Mouse (Mus musculus) heart, postnatal 14 days (tissue): ENCODE measurements around the gene Fkbp1b. TPM values are rescaled to one million over a fixed set of nuclear protein-coding genes. Genes with fewer than 3 reads are reported as not detected.
"Not testable (repeated sequence)": the region's sequence is repeated elsewhere in the genome, so short reads cannot be mapped to it uniquely, and the experiment has no call there.

Experiments used
- DNase-seq, 2 experiments: peaks; one replicate each; pipeline ENCODE4 v3.0.0; 2021 to 2022
- intact Hi-C: fragments of 180-260 bp; cut with DNase I; formaldehyde crosslinking; loops from one replicate; pipeline ENCODE4 v1.15.1; 2025
- long read RNA-seq, 2 experiments: library from polyadenylated mRNA; stranded (forward); transcript quantifications; one replicate each; pipeline ENCODE4 v2.0.0; 2021
- total RNA-seq, 2 experiments: library from RNA; stranded (reverse); gene quantifications; 2 replicates each; pipeline ENCODE4 v1.2.3; 2021

Gene Fkbp1b
- total RNA-seq, result 1 to 10 TPM; 2.8 to 2.9 TPM
- long read RNA-seq, experiment 1, partial matches to known transcripts, result 0 of 4 reads
- long read RNA-seq, experiment 1, other reads (novel, unspliced or antisense), result 0 of 4 reads
- long read RNA-seq, experiment 2, partial matches to known transcripts, result 0 of 1 reads
- long read RNA-seq, experiment 2, other reads (novel, unspliced or antisense), result 0 of 1 reads

- intact Hi-C loops, result loop anchor here (5.0 kb wide), 1 partner anchor 76 kb away; the partner anchor contains the start of gene Atad2b
- DNase-seq, result peak; percentile 47 to 62
These were observed at the start of gene Fkbp1b for GRCm38 (mm10) chr12:4841392-4841887. Gene Fkbp1b (minus strand): TSS chr12:4841591.

- intact Hi-C loops, result no loop called here
- no peak for DNase-seq
These were observed 48.5 kb upstream of the Fkbp1b start for GRCm38 (mm10) chr12:4889891-4890290.

GRCm38 (mm10) chr12:4889251-4889650, 47.9 kb upstream of the Fkbp1b start:
- intact Hi-C loops, result no loop called here

GRCm38 (mm10) chr12:4888739-4889138, 47.3 kb upstream of the Fkbp1b start:
- no peak for DNase-seq
- intact Hi-C loops, result no loop called here

More at GRCm38 (mm10) chr12:4889251-4889650, 47.9 kb upstream of the Fkbp1b start:
- DNase-seq, result no peak

- intact Hi-C loops, DNase-seq: not testable (repeated sequence)
These were observed 45.2 kb upstream of the Fkbp1b start for GRCm38 (mm10) chr12:4886581-4886980.

GRCm38 (mm10) chr12:4885062-4885461, 43.7 kb upstream of the Fkbp1b start:
- DNase-seq, result no peak
- intact Hi-C loops, result no loop called here

- intact Hi-C loops, result no loop called here
- DNase-seq, result no peak
These were observed 40.7 kb upstream of the Fkbp1b start for GRCm38 (mm10) chr12:4882086-4882485.

GRCm38 (mm10) chr12:4879048-4879447, 37.7 kb upstream of the Fkbp1b start:
- no peak for DNase-seq
- intact Hi-C loops, result loop anchor here (10.0 kb wide), 1 partner anchor 96 kb away; no protein-coding TSS in a partner anchor

- intact Hi-C loops, result loop anchor here (10.0 kb wide), 1 partner anchor 96 kb away; no protein-coding TSS in a partner anchor
- no peak for DNase-seq
These were observed 36.9 kb upstream of the Fkbp1b start for GRCm38 (mm10) chr12:4878296-4878783.

- intact Hi-C loops, result loop anchor here (10.0 kb wide), 1 partner anchor 99 kb away; no protein-coding TSS in a partner anchor
These were observed 34.2 kb upstream of the Fkbp1b start for GRCm38 (mm10) chr12:4875623-4876022.

GRCm38 (mm10) chr12:4874161-4874927, 33.0 kb upstream of the Fkbp1b start, which contains the start of gene Mfsd2b:
Gene Mfsd2b (minus strand): TSS chr12:4874359.
- peak; percentile 67 to 73 for DNase-seq
- intact Hi-C loops, result loop anchor here (10.0 kb wide), 1 partner anchor 100 kb away; no protein-coding TSS in a partner anchor

More at GRCm38 (mm10) chr12:4875623-4876022, 34.2 kb upstream of the Fkbp1b start:
- DNase-seq, result no peak

- intact Hi-C loops, result loop anchor here (10.0 kb wide), 1 partner anchor 101 kb away; no protein-coding TSS in a partner anchor
- no peak for DNase-seq
These were observed 32.1 kb upstream of the Fkbp1b start for GRCm38 (mm10) chr12:4873531-4873930.

GRCm38 (mm10) chr12:4872983-4873477, 31.6 kb upstream of the Fkbp1b start:
- intact Hi-C loops, result loop anchor here (10.0 kb wide), 1 partner anchor 102 kb away; no protein-coding TSS in a partner anchor
- no peak for DNase-seq

GRCm38 (mm10) chr12:4872273-4872672, 30.9 kb upstream of the Fkbp1b start:
- intact Hi-C loops, result loop anchor here (10.0 kb wide), 1 partner anchor 103 kb away; no protein-coding TSS in a partner anchor

GRCm38 (mm10) chr12:4871260-4871659, 29.9 kb upstream of the Fkbp1b start:
- intact Hi-C loops, result loop anchor here (10.0 kb wide), 1 partner anchor 104 kb away; no protein-coding TSS in a partner anchor
- no peak for DNase-seq

More at GRCm38 (mm10) chr12:4872273-4872672, 30.9 kb upstream of the Fkbp1b start:
- DNase-seq, result no peak

GRCm38 (mm10) chr12:4868924-4869323, 27.5 kb upstream of the Fkbp1b start:
- intact Hi-C loops, result no loop called here
- DNase-seq, result no peak

- intact Hi-C loops, result loop anchor here (5.0 kb wide), 1 partner anchor 43 kb away; the partner anchor contains the start of gene Ubxn2a
- no peak for DNase-seq
These were observed 22.9 kb upstream of the Fkbp1b start for GRCm38 (mm10) chr12:4864338-4864690.

- intact Hi-C loops, result loop anchor here (5.0 kb wide), 1 partner anchor 44 kb away; the partner anchor contains the start of gene Ubxn2a
- DNase-seq, result peak in 1 of 2 experiments; percentile 47
These were observed 22.4 kb upstream of the Fkbp1b start for GRCm38 (mm10) chr12:4863654-4864337.

- intact Hi-C loops, result loop anchor here (5.0 kb wide), 1 partner anchor 45 kb away; the partner anchor contains the start of gene Ubxn2a
These were observed 21.3 kb upstream of the Fkbp1b start for GRCm38 (mm10) chr12:4862672-4863071.

More at GRCm38 (mm10) chr12:4862672-4863071, 21.3 kb upstream of the Fkbp1b start:
- DNase-seq, result no peak
